Mouse (Mus musculus) liver, embryonic 14.5 days (tissue): ENCODE data around the gene Iqgap2.

Experiments used
- CTCF ChIP-seq: IDR thresholded peaks from 2 replicates; pipeline ENCODE4 v1.5.1; 2016; ENCODE audit warnings: antibody characterized with exemption, low read depth, control low read depth
- EP300 ChIP-seq: IDR thresholded peaks from 2 replicates; pipeline ENCODE4 v1.6.1; 2016; ENCODE audit warnings: antibody characterized with exemption, low read depth

- TF ChIP-seq CTCF (no peak), EP300 (no peak)
Measured at GRCm38 (mm10) chr13:95912157-95913045, 20.7 kb upstream of the Iqgap2 start.
